In the genomic region with DNA sequence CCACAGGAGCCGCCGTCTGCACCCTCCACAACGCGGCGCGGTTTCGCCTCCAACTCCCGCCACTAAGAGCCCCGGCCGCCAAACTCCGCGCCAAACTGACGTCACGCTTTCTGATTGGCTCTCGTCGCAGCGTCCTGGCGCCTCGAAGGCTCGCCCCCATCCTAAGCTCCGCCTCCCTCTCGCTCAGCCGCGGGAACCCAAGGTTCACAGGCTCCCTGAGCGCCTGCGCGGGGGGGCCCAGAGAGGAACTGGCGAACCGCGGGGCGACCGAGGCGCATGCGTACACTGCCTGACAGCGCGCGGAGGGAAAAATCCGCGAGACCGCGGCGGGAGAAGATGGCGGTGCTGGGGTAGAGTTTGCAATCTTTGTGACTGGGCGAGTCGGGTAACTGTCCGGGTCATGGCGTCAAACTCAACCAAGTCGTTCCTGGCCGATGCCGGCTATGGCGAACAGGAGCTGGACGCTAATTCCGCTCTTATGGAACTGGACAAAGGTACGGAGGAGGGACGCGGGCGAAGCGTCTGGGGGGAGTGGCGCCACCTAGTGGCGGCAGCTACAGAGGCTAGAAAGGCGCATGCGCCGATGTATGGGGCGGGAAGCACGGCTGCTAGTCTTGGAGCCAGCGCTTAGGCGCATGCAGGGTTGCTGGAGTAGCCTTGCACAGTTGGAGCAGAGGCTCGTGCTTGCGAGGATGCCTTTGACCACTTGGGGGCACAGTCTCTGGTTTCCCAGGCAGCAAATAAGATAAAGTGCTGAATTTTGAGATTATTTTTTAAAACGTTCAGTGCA, we compare ENCODE assay signal across 8 mouse cellular contexts. TPM values are rescaled to one million over a fixed set of nuclear protein-coding genes. Genes with fewer than 3 reads are reported as not detected.
DNase-seq lines count a peak whose midpoint lies in the region; ATAC-seq lines count a peak whose summit lies in the region.

A gene (minus strand): TSS at position 87 of the 790 bp plus-strand sequence.
A gene (plus strand): TSS at position 179 of the 790 bp plus-strand sequence.

- ATAC-seq in forebrain, embryonic 14.5 days, result peak; percentile 98
- ATAC-seq in neural tube, embryonic 15.5 days (ENCODE audit: low FRiP score), result peak; percentile 99

- peak within 1 kb of the TSS; percentile 77 for H3K4me2 ChIP-seq in forebrain, embryonic 14.5 days (ENCODE audit: low read length)
- peak within 1 kb of the TSS; percentile 99 for H3K4me2 ChIP-seq in neural tube, embryonic 15.5 days

- H3K27ac ChIP-seq in forebrain, embryonic 14.5 days (ENCODE audit: low read depth, low read length), result peak within 1 kb of the TSS; percentile 91
- H3K27ac ChIP-seq in neural tube, embryonic 15.5 days (replicated peaks), result peak within 1 kb of the TSS; percentile 95

- peaks cover 18% of the 10 kb centered on the region for H3K4me1 ChIP-seq in forebrain, embryonic 14.5 days (ENCODE audit: control insufficient read depth, insufficient read depth, low read length)
- peaks cover 33% of the 10 kb centered on the region for H3K4me1 ChIP-seq in neural tube, embryonic 15.5 days

- under 1% methylated on average over 65 of the region's 70 CpGs for WGBS in forebrain, embryonic 14.5 days
- WGBS in neural tube, embryonic 15.5 days, result under 1% methylated on average over 69 of the region's 70 CpGs

- H3K4me3 ChIP-seq in forebrain, embryonic 14.5 days (ENCODE audit: low read depth, low read length), result peak within 1 kb of the TSS; percentile 63
- peak within 1 kb of the TSS; percentile 83 for H3K4me3 ChIP-seq in neural tube, embryonic 15.5 days (replicated peaks)

- no peaks in the 10 kb centered on the region for H3K9me3 ChIP-seq in forebrain, embryonic 14.5 days (replicated peaks; ENCODE audit: control insufficient read depth, low read length)
- no peaks in the 10 kb centered on the region for H3K9me3 ChIP-seq in neural tube, embryonic 15.5 days (replicated peaks)

- H3K9ac ChIP-seq in forebrain, embryonic 14.5 days (ENCODE audit: low read length), result peak within 1 kb of the TSS; percentile 71
- H3K9ac ChIP-seq in neural tube, embryonic 15.5 days (replicated peaks), result peak within 1 kb of the TSS; percentile 67

- DNase-seq in ES-CJ7 (ENCODE audit: low read depth, low spot score), result peak; percentile 100
- DNase-seq in cerebellum, adult 11 months, result peak; percentile 99
- peak; percentile 100 for DNase-seq in forebrain, embryonic 14.5 days (ENCODE audit: low spot score)
- peak; percentile 100 for DNase-seq in heart, postnatal 14 days
- peak; percentile 98 for DNase-seq in layer of hippocampus, adult 11-12 months (ENCODE audit: low spot score)
- peak; percentile 99 to 100 for DNase-seq in lung, adult 18-20 months
- peak; percentile 100 for DNase-seq in testis, postnatal 14 days (ENCODE audit: low spot score)

- intact Hi-C loops in heart, postnatal 14 days (cut with DNase I), result loop anchor here (2.0 to 5.0 kb wide), 2 partner anchors 142 to 243 kb away; a partner anchor contains a TSS

- no peaks in the 10 kb centered on the region for H3K36me3 ChIP-seq in forebrain, embryonic 14.5 days (ENCODE audit: control insufficient read depth, insufficient read depth, low read length)
- H3K36me3 ChIP-seq in neural tube, embryonic 15.5 days, result no peaks in the 10 kb centered on the region

- H3K27me3 ChIP-seq in forebrain, embryonic 14.5 days (replicated peaks; ENCODE audit: control insufficient read depth, insufficient read depth, low read length), result no peaks in the 10 kb centered on the region
- H3K27me3 ChIP-seq in neural tube, embryonic 15.5 days (replicated peaks), result no peaks in the 10 kb centered on the region

RNA-seq across cellular contexts. Expression of the first gene that starts in this region (rescaled TPM):
- polyA plus RNA-seq in forebrain, embryonic 14.5 days (2014; fragmentation: Nextera tagmentation; extraction: Ambion mirVana), result 17.9 and 19.2 TPM in 2 replicates
- 1 to 10 TPM in 1 of 2 experiments, under 1 TPM in 1; 0.98 to 2.1 TPM for total RNA-seq in heart, postnatal 14 days (2021)
- 5.4 and 16.3 TPM in 2 replicates for polyA plus RNA-seq in neural tube, embryonic 15.5 days (2015; fragmentation: Nextera tagmentation; extraction: Ambion mirVana)

RNA-seq across cellular contexts. Expression of the second gene that starts in this region (rescaled TPM):
- 31.1 and 38.0 TPM in 2 replicates for polyA plus RNA-seq in forebrain, embryonic 14.5 days (2014; fragmentation: Nextera tagmentation; extraction: Ambion mirVana)
- 10 to 100 TPM; 17.9 to 19.8 TPM for total RNA-seq in heart, postnatal 14 days (2021)
- 32.2 and 35.8 TPM in 2 replicates for polyA plus RNA-seq in neural tube, embryonic 15.5 days (2015; fragmentation: Nextera tagmentation; extraction: Ambion mirVana)

Comparison
In these comparisons a context has a peak if more than half of its experiments do, and no peak if none do; other contexts are left out.
1. Peak in every context shown above with its lines: DNase-seq, ATAC-seq, H3K4me3 ChIP-seq and H3K27ac ChIP-seq.